ENCODE assay signal across 12 mouse cellular contexts in genomic region chr7:82676834-82677233, GRCm38 (mm10). TPM values are rescaled to one million over a fixed set of nuclear protein-coding genes. Genes with fewer than 3 reads are reported as not detected.
DNase-seq lines count a peak whose midpoint lies in the region; ATAC-seq and TF ChIP-seq lines count a peak whose summit lies in the region.
"Had no signal": no experiment of that assay in that cellular context is flagged by ENCODE, and none has a peak within 500 bp of the region (broad histone marks: within the 10 kb centered on the region; RNA-seq: fewer than 3 reads in every experiment).

No protein-coding gene starts in this region.

- H3K27me3 ChIP-seq in neural tube, embryonic 14.5 days (ENCODE audit: control insufficient read depth, insufficient read depth, low read length) = no peaks in the 10 kb centered on the region
- H3K27me3 ChIP-seq in neural tube, embryonic 15.5 days (replicated peaks) = no peaks in the 10 kb centered on the region
- no peaks in the 10 kb centered on the region for H3K27me3 ChIP-seq in stomach, postnatal 0 days (ENCODE audit: control insufficient read depth, insufficient read depth, low read length)
- H3K27me3 ChIP-seq: embryonic facial prominence, embryonic 12.5 days had no signal

- no peak overlapping the region for H3K27ac ChIP-seq in neural tube, embryonic 14.5 days (ENCODE audit: low read depth, low read length)
- H3K27ac ChIP-seq in neural tube, embryonic 15.5 days (replicated peaks) = no peak overlapping the region
- no peak overlapping the region for H3K27ac ChIP-seq in stomach, postnatal 0 days (replicated peaks)
- H3K27ac ChIP-seq: embryonic facial prominence, embryonic 12.5 days had no signal

- peak; percentile 12 for DNase-seq in embryo, embryonic 10 days (ENCODE audit: low spot score)
- no peak for DNase-seq in embryo, embryonic 9.5 days (ENCODE audit: extremely low spot score)
- DNase-seq in kidney, postnatal 14 days = peak; percentile 6
- no peak for DNase-seq in kidney, adult 18-20 months
- DNase-seq in stomach, postnatal 0 days (ENCODE audit: low spot score) = no peak
- DNase-seq in urinary bladder, postnatal 25 days (ENCODE audit: low spot score) = no peak
- DNase-seq: gastrocnemius, postnatal 36 days; kidney, postnatal 25 days had no signal

- TF ChIP-seq CTCF in stomach, postnatal 0 days (IDR thresholded peaks at IDR 0.05; ENCODE audit: low read depth) = peak; percentile 72

- H3K36me3 ChIP-seq in neural tube, embryonic 14.5 days (ENCODE audit: control insufficient read depth, insufficient read depth, low read length) = peaks cover 11% of the 10 kb centered on the region; the same call in 1 of the 2 replicates
- peaks cover 31% of the 10 kb centered on the region for H3K36me3 ChIP-seq in neural tube, embryonic 15.5 days
- H3K36me3 ChIP-seq in stomach, postnatal 0 days (ENCODE audit: control insufficient read depth, insufficient read depth, low read length) = peaks cover 15% of the 10 kb centered on the region

- no peaks in the 10 kb centered on the region for H3K4me1 ChIP-seq in neural tube, embryonic 14.5 days (ENCODE audit: control insufficient read depth, insufficient read depth, low read length)
- no peaks in the 10 kb centered on the region for H3K4me1 ChIP-seq in neural tube, embryonic 15.5 days
- no peaks in the 10 kb centered on the region for H3K4me1 ChIP-seq in stomach, postnatal 0 days (replicated peaks; ENCODE audit: control insufficient read depth, insufficient read depth)
- H3K4me1 ChIP-seq: embryonic facial prominence, embryonic 12.5 days had no signal

- no peak overlapping the region for H3K4me3 ChIP-seq in neural tube, embryonic 14.5 days (ENCODE audit: low read depth, low read length)
- H3K4me3 ChIP-seq in neural tube, embryonic 15.5 days (replicated peaks) = no peak overlapping the region
- no peak overlapping the region for H3K4me3 ChIP-seq in stomach, postnatal 0 days (ENCODE audit: low read depth, low read length)
- H3K4me3 ChIP-seq: embryonic facial prominence, embryonic 12.5 days had no signal

- no peak overlapping the region for H3K4me2 ChIP-seq in neural tube, embryonic 14.5 days (ENCODE audit: low read depth, low read length)
- no peak overlapping the region for H3K4me2 ChIP-seq in neural tube, embryonic 15.5 days
- H3K4me2 ChIP-seq in stomach, postnatal 0 days (replicated peaks; ENCODE audit: low read depth) = no peak overlapping the region
- H3K4me2 ChIP-seq: embryonic facial prominence, embryonic 12.5 days; liver, embryonic 11.5 days had no signal

- H3K9me3 ChIP-seq in neural tube, embryonic 14.5 days (ENCODE audit: control insufficient read depth, low read length) = no peaks in the 10 kb centered on the region
- no peaks in the 10 kb centered on the region for H3K9me3 ChIP-seq in neural tube, embryonic 15.5 days (replicated peaks)
- no peaks in the 10 kb centered on the region for H3K9me3 ChIP-seq in stomach, postnatal 0 days (ENCODE audit: control insufficient read depth, low read length)
- H3K9me3 ChIP-seq: embryonic facial prominence, embryonic 12.5 days had no signal

- H3K9ac ChIP-seq in neural tube, embryonic 14.5 days (replicated peaks; ENCODE audit: low read depth, low read length) = no peak overlapping the region
- no peak overlapping the region for H3K9ac ChIP-seq in neural tube, embryonic 15.5 days (replicated peaks)
- H3K9ac ChIP-seq in stomach, postnatal 0 days (ENCODE audit: low read length) = no peak overlapping the region
- H3K9ac ChIP-seq: embryonic facial prominence, embryonic 12.5 days had no signal

- 93% methylated on average over 6 of the region's 6 CpGs for WGBS in neural tube, embryonic 14.5 days
- 88% methylated on average over 6 of the region's 6 CpGs for WGBS in neural tube, embryonic 15.5 days
- 75% methylated on average over 6 of the region's 6 CpGs for WGBS in stomach, postnatal 0 days

- no peak for TF ChIP-seq EP300 in stomach, postnatal 0 days (optimal IDR thresholded peaks at IDR 0.05)

- ATAC-seq in neural tube, embryonic 14.5 days (ENCODE audit: low read depth) = peak; percentile 34; the same call in 1 of the 2 replicates
- ATAC-seq in neural tube, embryonic 15.5 days (ENCODE audit: low FRiP score) = no peak; the same call in 1 of the 2 replicates
- ATAC-seq in stomach, postnatal 0 days (ENCODE audit: low FRiP score, low TSS enrichment) = no peak

RNA-seq across cellular contexts. Expression of gene Efl1, which starts 28.4 kb away (rescaled TPM):
- polyA plus RNA-seq in neural tube, embryonic 14.5 days (2014; fragmentation: Nextera tagmentation; extraction: Ambion mirVana) = 20.5 and 28.1 TPM in 2 replicates
- 20.8 and 21.1 TPM in 2 replicates for polyA plus RNA-seq in neural tube, embryonic 15.5 days (2015; fragmentation: Nextera tagmentation; extraction: Ambion mirVana)
- 14.3 and 14.5 TPM in 2 replicates for polyA plus RNA-seq in stomach, postnatal 0 days (2015; fragmentation: Nextera tagmentation; extraction: Ambion mirVana)

RNA-seq across cellular contexts. Expression of gene Saxo2, which starts 28.5 kb away (rescaled TPM):
- polyA plus RNA-seq in neural tube, embryonic 14.5 days (2014; fragmentation: Nextera tagmentation; extraction: Ambion mirVana) = 28.3 and 38.2 TPM in 2 replicates
- 28.9 and 37.7 TPM in 2 replicates for polyA plus RNA-seq in neural tube, embryonic 15.5 days (2015; fragmentation: Nextera tagmentation; extraction: Ambion mirVana)
- polyA plus RNA-seq in stomach, postnatal 0 days (2015; fragmentation: Nextera tagmentation; extraction: Ambion mirVana) = 3.1 and 3.8 TPM in 2 replicates

Comparison
In these comparisons a context has a peak if more than half of its experiments do, and no peak if none do; other contexts are left out.
1. DNase-seq: peak in embryo, embryonic 10 days (single experiment) and kidney, postnatal 14 days (single experiment); none in embryo, embryonic 9.5 days (single experiment), kidney, adult 18-20 months (single experiment), stomach, postnatal 0 days (single experiment) and urinary bladder, postnatal 25 days (single experiment).